Mouse (Mus musculus): ENCODE data around the gene Gm20388.

GRCm38 (mm10) chr8:121673917-121674316 is 1763.3 kb downstream of the Gm20388 start:
- TF ChIP-seq POLR2A (IDR thresholded peaks at IDR 0.05; ENCODE audit: low read depth, low read length) (no peak), CTCF (conservative IDR thresholded peaks at IDR 0.05; ENCODE audit: insufficient read depth, insufficient read length, low read depth, low read length) (no peak)

Data from kidney, adult 2 months (tissue).